Mouse (Mus musculus) midbrain, embryonic 11.5 days (tissue): ENCODE data around the gene Plgrkt. TPM values are rescaled to one million over a fixed set of nuclear protein-coding genes. Genes with fewer than 3 reads are reported as not detected.
A peak's percentile ranks its signal among the peaks of the same experiment; 100 is the strongest.

ENCODE experiments used
- ATAC-seq: fragments of 200-750 bp; cut with Nextera tagmentation; 2 replicates; pipeline ENCODE4 v1.8.0; 2017; ENCODE audit warnings: moderate TSS enrichment, moderate library complexity; ENCODE audit not compliant: low FRiP score
- DNase-seq: peaks from one replicate; pipeline ENCODE4 v3.0.0; 2015; ENCODE audit warnings: low spot score; ENCODE audit errors: missing footprints
- H3K27ac ChIP-seq: fragments of 300-500 bp; sonication (generic); 2 replicates; pipeline ENCODE4 v1.5.1; 2014; ENCODE audit warnings: low read depth, low read length
- H3K27me3 ChIP-seq: fragments of 300-500 bp; sonication (generic); 2 replicates; pipeline ENCODE4 v1.6.1; 2014; ENCODE audit warnings: mild to moderate bottlenecking, low read length, moderate library complexity, mixed read lengths; ENCODE audit not compliant: control insufficient read depth, insufficient read depth
- H3K36me3 ChIP-seq: fragments of 300-500 bp; sonication (generic); 2 replicates; pipeline ENCODE4 v1.6.1; 2014; ENCODE audit warnings: mild to moderate bottlenecking, low read length, moderate library complexity, mixed read lengths; ENCODE audit not compliant: control insufficient read depth, insufficient read depth
- H3K4me1 ChIP-seq: fragments of 300-500 bp; sonication (generic); 2 replicates; pipeline ENCODE4 v1.6.1; 2014; ENCODE audit warnings: low read length; ENCODE audit not compliant: control insufficient read depth, insufficient read depth
- H3K4me2 ChIP-seq: fragments of 300-500 bp; sonication (generic); 2 replicates; pipeline ENCODE4 v1.6.1; 2014; ENCODE audit warnings: mild to moderate bottlenecking, moderate library complexity
- H3K4me3 ChIP-seq: fragments of 300-500 bp; sonication (generic); 2 replicates; pipeline ENCODE4 v1.5.1; 2014; ENCODE audit warnings: low read depth, low read length
- H3K9ac ChIP-seq: fragments of 300-500 bp; sonication (generic); 2 replicates; pipeline ENCODE4 v1.6.1; 2014; ENCODE audit warnings: low read length
- H3K9me3 ChIP-seq: fragments of 300-500 bp; sonication (generic); 2 replicates; pipeline ENCODE4 v1.6.1; 2016; ENCODE audit warnings: low read length; ENCODE audit not compliant: control insufficient read depth
- WGBS: fragments of 180-500 bp; shearing (Covaris S2); extraction: QIAGEN DNeasy Blood & Tissue Kit; methylation state at CpG from one replicate; pipeline ENCODE4 v1.1.7; 2014; 5-methylcytosine and 5-hydroxymethylcytosine counted together
- polyA plus RNA-seq: library from polyadenylated mRNA; unstranded; fragments of >200 nt; fragmentation: Nextera tagmentation; extraction: Ambion mirVana; gene quantifications from 2 replicates; pipeline ENCODE4 v1.2.1, GENCODE M21; 2014

Plgrkt gene
- polyA plus RNA-seq, 1 experiment from 2014 or later: 60.4 TPM

- 57% methylated on average over 5 of the region's 5 CpGs for WGBS
- Histone ChIP-seq H3K9ac (no peak overlapping the region), H3K27ac (no peak overlapping the region), H3K4me1 (peaks cover 3% of the 10 kb centered on the region; the same call in 1 of the 2 replicates), H3K36me3 (no peaks in the 10 kb centered on the region), H3K9me3 (no peaks in the 10 kb centered on the region), H3K27me3 (no peaks in the 10 kb centered on the region), H3K4me2 (no peak overlapping the region), H3K4me3 (no peak overlapping the region)
- DNase-seq (peak; percentile 72), ATAC-seq (no peak)
These were observed 16.2 kb downstream of the Plgrkt start for GRCm38 (mm10) chr19:29350991-29351390.

DNA sequence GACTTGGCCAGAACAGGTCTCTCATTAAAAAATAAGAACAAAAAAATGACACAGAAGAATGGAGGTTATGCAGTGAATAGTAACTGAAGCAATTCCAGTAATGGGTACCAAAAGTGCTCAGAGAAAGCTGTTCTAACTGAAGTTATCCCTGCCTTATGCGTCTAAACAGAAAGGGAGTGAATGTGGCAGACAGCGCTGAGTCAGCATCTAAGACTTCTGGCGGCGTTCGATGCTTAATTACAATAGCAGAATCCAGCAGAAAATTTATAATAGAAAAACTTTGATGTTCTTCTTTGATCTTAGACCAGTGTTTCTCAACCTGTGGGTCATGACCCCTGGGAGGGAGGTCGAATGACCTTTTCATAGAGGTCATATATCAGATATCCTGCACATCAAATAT, 21.6 kb downstream of the Plgrkt start:
- H3K36me3 ChIP-seq: no peaks in the 10 kb centered on the region
- no peak for ATAC-seq
- H3K27me3 ChIP-seq: no peaks in the 10 kb centered on the region
- H3K4me1 ChIP-seq: no peaks in the 10 kb centered on the region
- WGBS: 89% methylated on average over 6 of the region's 6 CpGs
- H3K9ac ChIP-seq: no peak overlapping the region
- no peak for DNase-seq
- no peaks in the 10 kb centered on the region for H3K9me3 ChIP-seq
- H3K4me3 ChIP-seq: no peak overlapping the region
- H3K27ac ChIP-seq: no peak overlapping the region
- no peak overlapping the region for H3K4me2 ChIP-seq

DNA sequence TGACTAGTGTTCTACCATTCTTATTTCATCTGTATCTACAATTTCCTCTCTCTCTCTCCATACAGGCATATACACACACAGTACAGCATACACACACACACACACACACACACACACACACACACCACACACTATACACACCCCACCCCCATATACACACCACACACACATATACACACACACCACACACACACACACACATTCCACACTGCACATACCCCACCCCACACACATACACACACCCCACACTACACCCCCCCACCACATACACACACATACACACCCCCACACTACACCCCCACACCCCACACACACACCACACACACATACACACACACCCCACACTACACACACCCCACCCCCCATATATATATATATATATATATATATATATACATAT, 22.3 kb downstream of the Plgrkt start:
- no peaks in the 10 kb centered on the region for H3K27me3 ChIP-seq
- no peak for DNase-seq
- no peaks in the 10 kb centered on the region for H3K36me3 ChIP-seq
- no peak overlapping the region for H3K27ac ChIP-seq
- H3K9me3 ChIP-seq: no peaks in the 10 kb centered on the region
- no peak for ATAC-seq
- H3K4me1 ChIP-seq: no peaks in the 10 kb centered on the region
- no peak overlapping the region for H3K4me2 ChIP-seq
- no peak overlapping the region for H3K4me3 ChIP-seq
- no peak overlapping the region for H3K9ac ChIP-seq

DNA sequence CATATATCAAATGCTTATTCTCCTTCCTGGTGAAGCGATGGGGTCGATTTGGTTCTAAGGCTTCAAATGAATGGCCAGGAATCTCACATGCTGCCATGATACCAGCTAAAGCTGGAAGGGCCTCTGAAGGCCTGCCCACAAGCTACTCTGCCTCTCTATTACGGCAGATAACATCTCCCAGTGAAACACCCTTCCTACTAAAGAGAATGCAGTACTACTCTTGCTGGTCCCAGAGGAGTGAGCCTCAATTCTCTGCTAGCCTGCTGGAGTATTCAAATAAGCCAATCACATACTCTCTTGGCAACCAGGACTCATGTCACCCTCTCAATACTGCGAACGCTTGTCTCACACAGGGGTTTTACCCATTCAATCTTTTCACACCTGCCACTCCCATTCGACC, 24.9 kb downstream of the Plgrkt start:
- 88% methylated on average over 6 of the region's 6 CpGs for WGBS
- H3K27ac ChIP-seq: no peak overlapping the region
- no peaks in the 10 kb centered on the region for H3K9me3 ChIP-seq
- H3K4me3 ChIP-seq: no peak overlapping the region
- no peak for DNase-seq
- H3K27me3 ChIP-seq: no peaks in the 10 kb centered on the region
- no peaks in the 10 kb centered on the region for H3K36me3 ChIP-seq
- no peaks in the 10 kb centered on the region for H3K4me1 ChIP-seq
- ATAC-seq: no peak
- H3K4me2 ChIP-seq: no peak overlapping the region
- no peak overlapping the region for H3K9ac ChIP-seq

GRCm38 (mm10) chr19:29341029-29341428, 26.2 kb downstream of the Plgrkt start:
- Histone ChIP-seq H3K36me3 (no peaks in the 10 kb centered on the region), H3K9me3 (no peaks in the 10 kb centered on the region), H3K4me1 (no peaks in the 10 kb centered on the region), H3K27ac (no peak overlapping the region), H3K4me2 (no peak overlapping the region), H3K9ac (no peak overlapping the region), H3K27me3 (no peaks in the 10 kb centered on the region), H3K4me3 (no peak overlapping the region)
- 86% methylated on average over 4 of the region's 4 CpGs for WGBS
- DNase-seq (no peak), ATAC-seq (no peak)

GRCm38 (mm10) chr19:29336624-29337023, 30.6 kb downstream of the Plgrkt start:
- no peak overlapping the region for H3K4me2 ChIP-seq
- no peak overlapping the region for H3K27ac ChIP-seq
- peaks cover 3% of the 10 kb centered on the region for H3K4me1 ChIP-seq
- no peak overlapping the region for H3K4me3 ChIP-seq
- DNase-seq (no peak), ATAC-seq (no peak)
- no peaks in the 10 kb centered on the region for H3K27me3 ChIP-seq
- no peaks in the 10 kb centered on the region for H3K9me3 ChIP-seq
- H3K36me3 ChIP-seq: no peaks in the 10 kb centered on the region
- WGBS: 77% methylated on average over 2 of the region's 2 CpGs
- no peak overlapping the region for H3K9ac ChIP-seq

DNA sequence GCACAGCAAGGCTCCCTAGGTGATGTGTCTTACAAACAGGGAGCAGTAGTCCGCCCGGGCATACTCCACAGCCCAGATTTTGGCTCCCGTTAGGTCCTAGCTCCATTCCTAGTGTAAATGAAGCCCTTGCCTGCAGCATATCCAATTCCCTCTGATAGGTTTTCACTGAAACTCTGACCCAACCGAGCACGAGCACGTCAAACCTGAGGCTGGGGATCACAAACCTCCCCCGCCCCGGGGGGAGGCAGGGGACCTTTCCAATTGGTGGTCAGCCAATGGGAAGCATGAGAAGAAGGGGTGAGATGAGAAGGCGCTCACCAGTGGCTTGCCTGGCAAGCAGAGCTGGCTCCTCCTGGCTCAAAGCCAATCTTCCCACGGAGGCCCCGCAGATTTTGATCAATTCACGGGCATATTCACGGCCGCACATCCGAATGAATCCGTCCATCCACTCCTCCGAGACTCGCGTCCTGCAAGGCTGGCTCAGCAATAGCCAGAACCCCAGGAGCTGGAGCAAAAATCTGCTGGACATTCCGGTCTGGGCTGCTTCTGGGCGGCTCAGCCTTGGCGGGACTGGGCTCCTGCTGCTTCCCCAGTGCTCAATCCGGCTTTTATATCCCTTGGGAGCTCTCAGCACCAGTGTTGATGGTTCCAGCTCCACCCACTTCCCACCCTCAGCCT, 33.0 kb downstream of the Plgrkt start, which contains the start of gene Rln1:
Gene Rln1, minus strand, starts transcription at position 603 of the 678 bp plus-strand sequence.
- H3K4me2 ChIP-seq: peak within 1 kb of the TSS; percentile 74
- H3K4me3 ChIP-seq: peak within 1 kb of the TSS; percentile 42
- no peaks in the 10 kb centered on the region for H3K9me3 ChIP-seq
- H3K4me1 ChIP-seq: peaks cover 3% of the 10 kb centered on the region
- H3K36me3 ChIP-seq: no peaks in the 10 kb centered on the region
- H3K27me3 ChIP-seq: no peaks in the 10 kb centered on the region
- DNase-seq: peak; percentile 94
- WGBS: 3% methylated on average over 23 of the region's 23 CpGs
- no peak within 1 kb of the TSS for H3K27ac ChIP-seq
- ATAC-seq: peak; percentile 64; the same call in 1 of the 2 replicates
- peak within 1 kb of the TSS; percentile 72 for H3K9ac ChIP-seq

GRCm38 (mm10) chr19:29326822-29327552, 40.2 kb downstream of the Plgrkt start:
- no peak overlapping the region for H3K27ac ChIP-seq
- H3K4me3 ChIP-seq: no peak overlapping the region
- ATAC-seq: no peak
- H3K4me2 ChIP-seq: no peak overlapping the region
- no peak for DNase-seq
- H3K36me3 ChIP-seq: no peaks in the 10 kb centered on the region
- no peaks in the 10 kb centered on the region for H3K9me3 ChIP-seq
- 85% methylated on average over 13 of the region's 13 CpGs for WGBS
- no peaks in the 10 kb centered on the region for H3K27me3 ChIP-seq
- no peaks in the 10 kb centered on the region for H3K4me1 ChIP-seq
- H3K9ac ChIP-seq: no peak overlapping the region

DNA sequence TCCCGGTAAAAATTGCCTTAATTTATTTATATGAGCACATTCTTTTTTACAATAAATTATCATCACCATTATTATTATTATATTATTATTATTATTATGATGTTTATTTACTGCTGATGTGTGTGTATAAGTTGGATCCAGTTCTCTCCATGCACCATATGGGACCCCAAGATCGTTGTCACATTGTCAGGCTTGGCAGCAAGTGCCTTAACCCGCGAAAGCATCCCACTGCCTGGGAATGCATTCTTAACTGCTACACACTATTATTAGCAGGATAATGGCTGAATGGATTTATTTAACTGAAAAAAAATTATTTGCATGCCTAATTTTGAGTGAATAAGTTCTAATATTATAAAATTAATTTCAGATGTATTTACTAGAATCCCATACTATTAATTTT, 40.8 kb downstream of the Plgrkt start:
- ATAC-seq (no peak), DNase-seq (no peak)
- Histone ChIP-seq H3K4me2 (no peak overlapping the region), H3K9ac (no peak overlapping the region), H3K27ac (no peak overlapping the region), H3K36me3 (no peaks in the 10 kb centered on the region), H3K27me3 (no peaks in the 10 kb centered on the region), H3K4me3 (no peak overlapping the region), H3K9me3 (no peaks in the 10 kb centered on the region), H3K4me1 (no peaks in the 10 kb centered on the region)
- WGBS: 90% methylated on average over 4 of the region's 4 CpGs
